Mouse (Mus musculus) liver, postnatal 0 days (tissue): ENCODE results near the gene Prss33. TPM values are rescaled to one million over a fixed set of nuclear protein-coding genes. Genes with fewer than 3 reads are reported as not detected.
A peak's percentile ranks its signal among the peaks of the same experiment; 100 is the strongest.

Experiments
- ATAC-seq: fragments of 200-750 bp; cut with Nextera tagmentation; 2 replicates; pipeline ENCODE4 v1.8.0; 2017; ENCODE audit warnings: mild to moderate bottlenecking, moderate library complexity
- DNase-seq: peaks from one replicate; pipeline ENCODE4 v3.0.0-alpha.2; 2016
- H3K27ac ChIP-seq: fragments of 300-500 bp; sonication (generic); 2 replicates; pipeline ENCODE4 v1.5.1; 2014; ENCODE audit warnings: antibody characterized with exemption, moderate library complexity, mild to moderate bottlenecking, low read depth
- H3K27me3 ChIP-seq: fragments of 300-500 bp; sonication (generic); 2 replicates; pipeline ENCODE4 v1.6.1; 2014; ENCODE audit warnings: low read length, control low read depth, mixed read lengths; ENCODE audit not compliant: insufficient read depth
- H3K36me3 ChIP-seq: fragments of 300-500 bp; sonication (generic); replicated peaks from 2 replicates; pipeline ENCODE4 v1.6.1; 2014; ENCODE audit warnings: mild to moderate bottlenecking, control low read depth, low read length, moderate library complexity, mixed read lengths; ENCODE audit not compliant: insufficient read depth
- H3K4me1 ChIP-seq: fragments of 300-500 bp; sonication (generic); 2 replicates; pipeline ENCODE4 v1.6.1; 2014; ENCODE audit warnings: antibody characterized with exemption, mild to moderate bottlenecking, control low read depth; ENCODE audit not compliant: insufficient read depth
- H3K4me2 ChIP-seq: fragments of 300-500 bp; sonication (generic); 2 replicates; pipeline ENCODE4 v1.6.1; 2014; ENCODE audit warnings: low read depth, mild to moderate bottlenecking, low read length, moderate library complexity, mixed read lengths
- H3K4me3 ChIP-seq: fragments of 300-500 bp; sonication (generic); 2 replicates; pipeline ENCODE4 v1.5.1; 2014; ENCODE audit warnings: low read depth, low read length
- H3K9ac ChIP-seq: fragments of 300-500 bp; sonication (generic); replicated peaks from 2 replicates; pipeline ENCODE4 v1.6.1; 2014; ENCODE audit warnings: mild to moderate bottlenecking, moderate library complexity
- H3K9me3 ChIP-seq: fragments of 300-500 bp; sonication (generic); 2 replicates; pipeline ENCODE4 v1.6.1; 2016; ENCODE audit warnings: mild to moderate bottlenecking, control low read depth, low read length, mixed read lengths
- CTCF ChIP-seq: sonication (generic); IDR thresholded peaks from 2 replicates; pipeline ENCODE4 v1.5.1; 2016; ENCODE audit warnings: antibody characterized with exemption, low read depth
- EP300 ChIP-seq: IDR thresholded peaks from 2 replicates; pipeline ENCODE4 v1.6.1; 2016; ENCODE audit warnings: antibody characterized with exemption, low read depth, mild to moderate bottlenecking
- WGBS: fragments of 180-500 bp; shearing (Covaris S2); extraction: QIAGEN DNeasy Blood & Tissue Kit; methylation state at CpG from one replicate; pipeline ENCODE4 v1.1.7; 2014; ENCODE audit not compliant: insufficient replicate concordance; 5-methylcytosine and 5-hydroxymethylcytosine counted together
- polyA plus RNA-seq: library from polyadenylated mRNA; unstranded; fragments of >200 nt; fragmentation: Nextera tagmentation; extraction: Ambion mirVana; gene quantifications from 2 replicates; pipeline ENCODE4 v1.2.1, GENCODE M21; 2015

The Prss33 gene
- polyA plus RNA-seq, 1 experiment from 2014 or later = not detected

DNA sequence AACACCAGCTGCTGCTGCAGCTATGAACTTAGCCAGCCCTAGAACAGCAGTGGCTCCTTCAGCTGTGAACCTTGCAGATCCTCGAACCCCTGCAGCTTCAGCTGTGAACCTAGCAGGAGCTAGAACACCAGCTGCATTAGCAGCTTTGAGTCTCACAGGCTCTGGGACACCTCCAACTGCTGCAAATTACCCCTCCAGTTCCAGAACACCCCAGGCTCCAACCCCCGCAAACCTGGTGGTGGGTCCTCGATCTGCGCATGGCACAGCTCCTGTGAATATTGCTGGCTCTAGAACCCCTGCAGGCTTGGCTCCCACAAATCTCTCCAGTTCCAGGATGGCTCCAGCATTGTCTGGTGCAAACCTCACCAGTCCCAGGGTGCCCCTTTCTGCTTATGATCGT, 15.1 kb downstream of the Prss33 start:
- no peak for ATAC-seq

DNA sequence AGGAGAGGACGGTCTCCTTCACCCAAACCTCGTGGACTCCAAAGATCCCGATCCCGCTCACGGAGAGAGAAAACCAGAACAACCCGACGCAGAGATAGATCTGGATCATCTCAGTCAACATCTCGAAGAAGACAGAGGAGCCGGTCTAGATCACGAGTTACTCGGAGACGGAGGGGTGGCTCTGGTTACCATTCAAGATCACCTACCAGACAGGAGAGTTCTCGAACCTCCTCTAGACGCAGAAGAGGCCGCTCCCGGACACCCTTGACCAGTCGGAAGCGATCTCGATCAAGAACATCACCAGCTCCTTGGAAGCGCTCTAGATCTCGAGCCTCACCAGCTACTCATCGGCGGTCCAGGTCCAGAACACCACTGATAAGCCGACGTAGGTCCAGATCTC, 16.6 kb downstream of the Prss33 start:
- H3K9me3 ChIP-seq = peaks cover 19% of the 10 kb centered on the region
- DNase-seq (no peak), ATAC-seq (no peak)
- H3K4me1 ChIP-seq = no peaks in the 10 kb centered on the region
- no peak overlapping the region for H3K9ac ChIP-seq
- WGBS = 97% methylated on average over 25 of the region's 25 CpGs
- no peak overlapping the region for H3K27ac ChIP-seq
- peaks cover 96% of the 10 kb centered on the region for H3K36me3 ChIP-seq
- no peak for TF ChIP-seq EP300
- no peak for TF ChIP-seq CTCF
- no peak overlapping the region for H3K4me2 ChIP-seq
- no peaks in the 10 kb centered on the region for H3K27me3 ChIP-seq
- no peak overlapping the region for H3K4me3 ChIP-seq

More for the DNA sequence above, 15.1 kb downstream of the Prss33 start:
- no peak overlapping the region for H3K4me2 ChIP-seq
- no peak overlapping the region for H3K27ac ChIP-seq
- DNase-seq = no peak
- no peaks in the 10 kb centered on the region for H3K4me1 ChIP-seq
- no peaks in the 10 kb centered on the region for H3K27me3 ChIP-seq
- H3K36me3 ChIP-seq = peaks cover 96% of the 10 kb centered on the region
- H3K9me3 ChIP-seq = peaks cover 15% of the 10 kb centered on the region
- no peak overlapping the region for H3K4me3 ChIP-seq
- WGBS = 94% methylated on average over 5 of the region's 5 CpGs
- no peak overlapping the region for H3K9ac ChIP-seq
- TF ChIP-seq EP300 (no peak), CTCF (no peak)

DNA sequence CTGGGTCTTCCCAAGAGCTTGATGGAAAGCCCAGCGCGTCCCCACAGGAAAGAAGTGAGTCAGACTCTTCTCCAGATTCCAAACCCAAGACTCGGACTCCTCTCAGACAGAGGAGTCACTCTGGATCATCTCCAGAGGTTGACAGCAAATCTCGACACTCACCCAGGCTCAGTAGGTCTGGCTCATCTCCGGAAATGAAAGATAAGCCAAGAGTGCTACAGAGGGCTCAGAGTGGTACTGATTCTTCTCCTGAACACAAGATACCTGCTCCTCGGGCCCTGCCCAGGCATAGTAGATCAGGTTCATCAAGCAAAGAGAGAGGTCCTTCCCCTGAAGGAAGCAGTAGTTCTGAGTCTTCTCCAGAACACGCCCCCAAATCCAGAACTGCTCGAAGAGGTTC, 17.3 kb downstream of the Prss33 start:
- Histone ChIP-seq H3K9ac (no peak overlapping the region), H3K9me3 (peaks cover 19% of the 10 kb centered on the region), H3K27me3 (no peaks in the 10 kb centered on the region), H3K4me1 (no peaks in the 10 kb centered on the region), H3K27ac (no peak overlapping the region), H3K4me3 (no peak overlapping the region), H3K36me3 (peaks cover 96% of the 10 kb centered on the region), H3K4me2 (no peak overlapping the region)
- 97% methylated on average over 8 of the region's 8 CpGs for WGBS
- ATAC-seq (no peak), DNase-seq (no peak)
- no peak for TF ChIP-seq CTCF
- no peak for TF ChIP-seq EP300

DNA sequence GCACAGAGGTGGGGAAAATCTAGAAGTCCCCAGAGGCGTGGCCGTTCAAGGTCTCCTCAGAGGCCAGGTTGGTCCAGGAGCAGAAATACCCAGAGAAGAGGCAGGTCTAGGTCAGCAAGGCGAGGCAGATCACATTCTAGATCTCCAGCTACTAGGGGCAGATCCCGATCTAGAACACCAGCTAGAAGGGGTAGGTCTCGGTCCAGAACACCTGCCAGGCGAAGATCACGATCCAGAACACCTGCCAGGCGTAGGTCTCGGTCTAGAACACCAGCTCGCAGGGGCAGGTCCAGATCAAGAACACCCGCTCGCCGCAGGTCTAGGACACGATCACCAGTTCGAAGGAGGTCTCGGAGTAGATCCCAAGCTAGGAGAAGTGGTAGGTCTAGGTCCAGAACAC, 20.2 kb downstream of the Prss33 start:
- Histone ChIP-seq H3K9ac (no peak overlapping the region), H3K36me3 (peaks cover 97% of the 10 kb centered on the region), H3K4me2 (no peak overlapping the region), H3K27me3 (no peaks in the 10 kb centered on the region), H3K9me3 (peaks cover 19% of the 10 kb centered on the region), H3K4me1 (no peaks in the 10 kb centered on the region), H3K4me3 (no peak overlapping the region), H3K27ac (no peak overlapping the region)
- DNase-seq (no peak), ATAC-seq (no peak)
- WGBS = 97% methylated on average over 16 of the region's 16 CpGs
- TF ChIP-seq CTCF (no peak), EP300 (no peak)

DNA sequence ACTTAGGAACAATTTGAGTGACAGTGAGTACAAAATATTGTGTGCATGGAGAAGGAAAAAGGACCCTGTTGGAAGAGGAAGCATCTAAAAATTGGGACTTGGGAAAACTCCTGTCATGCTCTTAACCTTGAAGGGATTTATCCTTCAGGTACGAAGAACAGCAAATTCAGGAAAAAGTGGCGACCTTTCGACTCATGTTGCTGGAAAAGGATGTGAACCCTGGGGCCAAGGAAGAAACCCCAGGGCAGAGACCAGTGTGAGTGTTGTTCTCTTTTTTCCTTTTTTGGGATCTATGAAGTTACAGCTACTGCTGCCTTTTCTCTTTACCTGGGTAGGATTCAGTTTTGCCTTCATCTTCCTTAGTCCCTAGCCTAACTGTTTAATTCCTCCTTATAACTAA, 27.9 kb downstream of the Prss33 start:
- WGBS = 87% methylated on average over 3 of the region's 3 CpGs
- peaks cover 57% of the 10 kb centered on the region for H3K36me3 ChIP-seq

DNA sequence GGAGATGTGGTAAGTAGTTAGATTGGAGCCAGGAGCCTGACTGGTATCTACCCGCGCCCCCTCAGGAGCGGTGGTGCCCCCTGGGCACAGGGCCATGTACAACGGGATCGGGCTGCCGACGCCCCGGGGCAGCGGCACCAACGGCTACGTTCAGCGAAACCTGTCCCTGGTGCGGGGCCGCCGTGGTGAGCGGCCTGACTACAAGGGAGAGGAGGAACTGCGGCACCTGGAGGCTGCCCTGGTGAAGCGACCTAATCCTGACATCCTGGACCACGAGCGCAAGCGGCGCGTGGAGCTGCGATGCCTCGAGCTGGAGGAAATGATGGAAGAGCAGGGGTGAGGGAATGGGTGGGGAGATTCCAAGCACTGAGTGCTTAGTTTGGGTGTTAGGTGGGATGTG, 29.0 kb downstream of the Prss33 start:
- Histone ChIP-seq H3K4me2 (peak overlapping the region; percentile 6; the same call in 1 of the 2 replicates), H3K36me3 (peaks cover 48% of the 10 kb centered on the region), H3K4me3 (no peak overlapping the region), H3K27ac (no peak overlapping the region), H3K4me1 (peaks cover 26% of the 10 kb centered on the region), H3K9me3 (no peaks in the 10 kb centered on the region), H3K9ac (no peak overlapping the region), H3K27me3 (no peaks in the 10 kb centered on the region)
- ATAC-seq (no peak), DNase-seq (peak; percentile 28)
- 78% methylated on average over 25 of the region's 25 CpGs for WGBS
- TF ChIP-seq EP300 (no peak), CTCF (peak; percentile 24; the same call in 1 of the 2 replicates)

More for the DNA sequence above, 27.9 kb downstream of the Prss33 start:
- Histone ChIP-seq H3K4me2 (no peak overlapping the region), H3K27ac (no peak overlapping the region), H3K27me3 (no peaks in the 10 kb centered on the region), H3K9me3 (no peaks in the 10 kb centered on the region), H3K4me3 (no peak overlapping the region), H3K9ac (no peak overlapping the region), H3K4me1 (peaks cover 21% of the 10 kb centered on the region)
- no peak for DNase-seq
- TF ChIP-seq EP300 (no peak), CTCF (no peak)
- no peak for ATAC-seq
